Mouse (Mus musculus) induced T-regulatory cell, adult 2 months (primary cell): Measurements from ENCODE around the gene Prr13.

ENCODE experiments used
- DNase-seq: peaks from one replicate; pipeline ENCODE4 v3.0.0-alpha.2; 2012; ENCODE audit warnings: low read depth

Prr13 gene

DNA sequence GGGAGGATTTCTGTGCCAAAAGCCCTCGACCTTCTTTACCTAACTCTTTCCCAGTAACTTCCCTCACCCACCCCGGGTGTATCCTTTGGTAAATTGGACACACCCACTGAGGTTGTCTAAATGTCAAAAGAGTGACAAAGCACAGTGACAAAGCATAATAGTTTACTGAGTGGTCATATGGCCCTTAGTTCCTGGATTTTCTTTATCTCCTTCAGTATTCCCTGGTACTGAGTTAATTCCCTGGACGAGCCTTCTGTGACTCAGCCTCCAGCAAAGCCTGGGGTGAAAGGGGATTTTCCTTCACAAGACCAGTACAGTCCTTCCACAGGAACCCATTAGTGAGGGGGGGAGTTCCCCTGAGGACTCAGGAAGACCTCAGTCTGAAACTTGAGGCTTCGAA lies 2.1 kb downstream of the Prr13 start:
- DNase-seq = peak; percentile 55

DNA sequence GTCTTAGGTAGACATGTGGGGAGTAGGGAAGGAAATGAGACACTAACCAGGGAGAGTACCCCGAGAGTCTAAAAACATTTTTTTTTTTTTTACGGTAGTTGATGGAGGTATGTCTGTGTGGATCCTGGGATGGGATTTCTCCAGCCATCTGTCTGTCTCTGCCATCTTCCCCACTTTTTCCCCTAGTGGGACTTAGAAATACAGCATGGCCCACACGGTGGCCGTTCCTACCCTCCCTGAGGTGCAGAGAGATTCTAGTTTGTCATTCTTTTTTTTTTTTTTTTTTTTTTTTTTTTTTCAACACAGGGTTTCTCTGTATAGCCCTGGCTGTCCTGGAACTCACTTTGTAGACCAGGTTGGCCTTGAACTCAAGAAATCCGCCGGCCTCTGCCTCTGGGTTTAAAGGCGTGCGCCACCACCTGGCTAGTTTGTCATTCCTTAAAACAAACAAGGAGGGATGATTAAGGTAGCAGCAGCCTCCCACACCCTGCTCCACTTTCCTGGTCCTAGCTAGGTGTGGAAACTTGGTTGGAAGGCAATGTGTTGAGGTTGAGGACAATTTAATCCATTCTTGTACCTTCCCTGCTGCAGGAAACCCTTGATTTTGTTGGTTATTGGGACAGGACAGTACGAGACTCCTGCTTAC lies 2.7 kb downstream of the Prr13 start:
- no peak for DNase-seq

DNA sequence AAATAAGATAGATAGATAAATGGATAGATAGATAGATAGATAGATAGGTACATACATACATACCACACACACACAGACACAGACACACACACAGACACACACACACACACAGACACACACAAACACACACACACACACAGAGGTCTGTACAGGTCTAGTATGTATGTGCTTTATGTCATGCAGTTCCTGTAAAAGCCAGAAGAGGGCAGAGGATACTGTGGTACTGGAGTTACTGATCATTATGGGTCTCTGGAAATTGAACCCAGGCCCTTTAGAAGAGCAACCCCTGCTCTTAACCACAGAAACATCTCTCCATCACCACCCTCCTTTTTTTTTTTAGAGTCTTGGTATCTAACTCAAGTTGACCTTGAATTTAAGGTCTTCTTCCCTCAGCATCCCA lies 4.8 kb downstream of the Prr13 start:
- peak; percentile 76 for DNase-seq

DNA sequence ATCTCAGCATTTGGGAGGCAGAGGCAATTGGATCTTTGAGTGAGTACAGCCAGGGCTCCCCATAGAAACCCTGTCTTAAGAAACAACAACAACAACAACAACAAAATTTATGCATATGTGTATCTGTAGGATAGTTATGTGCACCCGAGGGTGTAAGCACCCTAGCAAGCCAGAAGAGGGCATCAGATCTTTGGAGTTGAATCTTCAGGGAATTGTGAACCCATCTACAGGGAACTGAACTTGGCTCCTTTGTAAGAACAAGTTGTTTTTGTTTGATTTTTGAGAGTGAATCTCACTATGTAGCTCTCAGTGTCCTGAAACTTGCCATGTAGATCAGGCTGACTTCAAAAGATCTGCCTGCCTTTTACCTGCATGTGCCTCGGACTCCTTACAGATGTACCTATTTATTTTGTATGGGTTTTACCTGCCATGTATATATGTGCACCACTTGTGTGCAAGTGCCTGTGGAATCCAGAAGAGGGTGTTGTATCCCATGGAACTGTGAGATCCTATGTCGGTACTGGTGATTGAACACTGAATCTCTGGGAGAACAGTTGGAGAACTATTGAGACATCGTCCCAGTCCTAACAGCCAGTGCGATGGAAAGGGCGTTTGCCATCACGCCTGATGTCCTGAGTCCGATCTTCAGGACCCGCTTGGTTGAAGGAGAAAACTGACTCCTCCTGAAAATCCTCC lies 10.0 kb downstream of the Prr13 start:
- DNase-seq = no peak

DNA sequence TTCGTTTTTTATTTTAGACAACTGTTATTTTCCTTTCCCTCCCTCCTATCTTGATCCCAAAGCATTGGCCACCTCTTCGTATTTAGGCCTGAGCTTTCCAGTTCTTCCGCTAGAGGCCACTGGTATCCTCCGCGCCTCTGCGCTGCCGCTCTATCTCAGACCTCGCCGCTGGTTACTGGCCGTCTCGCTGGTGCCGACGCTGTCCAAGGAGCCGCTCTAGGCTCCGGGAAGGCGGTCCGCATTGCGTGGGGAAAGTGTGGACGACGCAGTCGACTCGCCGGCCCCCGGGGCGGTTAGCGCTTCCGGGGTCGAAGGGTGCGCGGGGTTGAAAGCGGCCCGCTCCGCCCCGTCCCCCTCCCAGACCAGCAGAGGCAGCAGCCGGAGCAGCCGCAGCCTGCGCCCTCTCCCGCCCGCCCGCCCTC lies 11.4 kb downstream of the Prr13 start, which contains the start of gene Pcbp2:
Pcbp2 (plus strand) TSS at position 357 of the 422 bp plus-strand sequence.
- peak; percentile 96 for DNase-seq

DNA sequence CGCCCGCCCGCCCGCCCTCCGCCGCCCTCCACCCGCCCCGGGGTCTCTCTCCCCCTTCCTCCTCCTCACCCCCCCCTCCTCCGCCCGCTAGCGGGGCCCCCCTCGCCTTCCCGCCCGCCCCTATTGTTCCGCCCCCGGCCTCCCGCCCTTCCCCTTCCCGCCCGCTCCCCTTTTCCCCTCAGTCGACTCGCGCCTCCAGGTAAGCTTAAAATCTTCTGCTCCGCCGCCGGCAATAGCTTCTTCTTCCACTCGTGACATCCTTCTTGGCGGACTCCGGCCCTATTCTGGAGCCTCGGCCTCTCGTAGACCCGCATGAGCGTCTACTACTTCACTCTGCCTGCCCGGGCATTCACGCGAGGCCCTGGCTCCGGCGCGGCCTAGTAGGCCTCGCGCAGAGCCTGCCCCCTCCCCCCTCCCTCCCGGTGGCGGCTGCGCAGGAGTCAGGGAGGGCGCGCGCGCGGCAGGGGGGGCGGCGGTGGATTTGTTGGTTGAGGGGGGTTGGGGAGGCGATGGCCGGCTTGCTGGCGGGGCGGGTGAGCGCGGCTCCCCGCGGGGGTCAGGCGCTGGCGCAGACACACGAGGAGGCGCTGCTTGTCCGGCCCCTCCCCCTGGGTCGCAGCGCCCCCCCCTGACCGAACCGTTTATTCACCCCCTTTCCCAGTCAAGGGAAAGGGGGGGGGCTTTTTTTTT lies 11.9 kb downstream of the Prr13 start:
- DNase-seq = peak; percentile 89

DNA sequence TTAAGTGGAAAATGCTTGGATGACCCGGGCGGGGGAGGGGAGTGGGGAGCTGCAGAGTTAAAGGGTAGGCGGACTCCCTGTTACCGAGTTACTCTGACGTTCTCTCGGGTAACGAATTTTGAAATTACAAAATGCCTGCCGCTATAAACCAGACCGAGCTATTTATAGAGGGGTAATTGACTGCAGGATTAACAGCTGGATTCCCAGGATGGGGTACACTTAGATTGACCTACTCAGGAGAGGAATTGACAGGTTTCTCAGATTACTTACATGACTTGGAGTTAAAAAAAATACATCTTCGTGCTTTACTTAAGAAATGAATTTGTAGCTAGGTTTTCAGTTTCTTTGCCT lies 12.4 kb downstream of the Prr13 start:
- no peak for DNase-seq

DNA sequence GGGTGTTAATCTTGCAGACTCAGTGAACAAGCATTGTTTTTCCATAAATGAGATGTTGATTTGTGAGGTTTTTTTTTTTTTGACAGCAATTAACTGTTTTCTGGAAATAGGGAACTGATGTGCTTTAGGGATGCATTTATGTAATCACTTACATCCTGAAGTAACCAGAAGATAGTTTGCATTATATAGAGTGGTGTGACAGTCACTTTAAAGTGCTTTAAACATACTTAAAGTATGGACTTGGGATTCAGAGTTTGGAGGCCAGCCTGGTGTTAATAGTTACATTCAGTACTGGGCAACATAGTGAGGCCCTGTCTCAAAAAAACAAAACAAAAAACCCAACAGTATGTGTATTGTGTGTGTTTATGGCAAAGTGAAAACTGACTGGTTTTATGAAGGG lies 12.9 kb downstream of the Prr13 start:
- no peak for DNase-seq

DNA sequence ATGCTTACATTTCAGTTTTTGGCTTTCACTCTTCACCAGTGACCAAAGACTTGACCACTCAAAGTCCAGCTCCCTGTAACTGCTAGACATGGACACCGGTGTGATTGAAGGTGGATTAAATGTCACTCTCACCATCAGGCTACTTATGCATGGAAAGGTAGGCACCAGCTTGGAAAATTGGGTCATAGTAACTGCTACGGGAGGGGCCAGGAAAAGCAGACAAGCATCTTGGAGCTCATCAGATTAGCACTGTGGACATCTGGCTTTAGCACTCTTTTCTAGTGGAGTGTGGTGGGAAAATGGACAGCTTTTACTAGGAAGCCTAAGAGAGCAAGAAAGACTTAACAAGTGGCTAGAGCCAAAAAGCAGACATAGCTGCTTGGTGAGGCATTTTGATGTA lies 14.4 kb downstream of the Prr13 start:
- DNase-seq = no peak

DNA sequence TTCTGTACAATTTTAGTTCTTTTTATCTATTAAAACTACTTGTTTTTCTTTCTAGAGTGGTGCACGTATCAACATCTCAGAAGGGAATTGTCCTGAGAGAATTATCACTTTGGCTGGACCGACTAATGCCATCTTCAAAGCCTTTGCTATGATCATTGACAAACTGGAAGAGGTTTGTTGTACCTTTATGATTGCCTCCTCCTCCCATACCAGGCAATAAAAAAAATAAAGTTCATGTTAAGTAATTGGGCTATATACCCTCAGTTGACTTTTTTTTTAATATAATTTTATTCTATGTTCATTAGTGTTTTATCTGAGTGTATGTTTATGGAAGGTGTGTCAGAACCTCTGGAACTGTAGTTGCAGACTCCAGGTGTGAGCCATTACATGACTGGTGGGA lies 15.7 kb downstream of the Prr13 start:
- DNase-seq = no peak

DNA sequence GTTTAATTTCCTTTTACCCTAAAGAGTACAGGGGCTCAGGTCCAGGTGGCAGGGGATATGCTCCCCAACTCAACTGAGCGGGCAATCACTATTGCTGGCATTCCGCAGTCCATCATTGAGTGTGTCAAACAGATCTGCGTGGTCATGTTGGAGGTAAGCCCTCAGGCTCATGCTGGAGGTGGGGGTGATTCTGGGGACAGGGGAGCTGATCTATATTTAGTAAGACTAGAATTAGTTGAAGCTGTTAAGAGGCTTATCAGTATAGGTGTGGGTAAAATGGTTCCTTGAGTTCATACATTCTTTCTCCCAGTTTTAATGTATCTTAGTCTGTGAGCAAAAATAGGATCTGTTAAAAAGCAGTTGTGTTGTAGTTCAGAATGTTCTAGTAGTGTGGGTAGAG lies 24.3 kb downstream of the Prr13 start:
- DNase-seq = no peak

DNA sequence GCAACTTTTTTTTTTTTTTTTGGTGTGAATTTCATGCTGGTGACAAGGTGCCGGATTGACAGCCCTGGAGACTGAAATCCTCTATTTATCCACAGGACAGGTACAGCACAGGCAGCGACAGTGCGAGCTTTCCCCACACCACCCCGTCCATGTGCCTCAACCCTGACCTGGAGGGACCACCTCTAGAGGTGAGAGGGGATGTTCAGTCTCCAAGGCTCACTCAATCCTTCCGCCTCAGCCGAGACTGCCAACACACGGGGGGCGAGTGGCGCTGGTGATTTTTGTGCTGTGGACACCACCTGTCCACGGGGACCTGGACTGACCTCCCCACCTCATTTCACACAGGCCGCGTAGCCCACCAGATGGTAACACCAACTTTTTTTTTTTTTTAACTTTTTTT lies 27.0 kb downstream of the Prr13 start:
- no peak for DNase-seq

DNA sequence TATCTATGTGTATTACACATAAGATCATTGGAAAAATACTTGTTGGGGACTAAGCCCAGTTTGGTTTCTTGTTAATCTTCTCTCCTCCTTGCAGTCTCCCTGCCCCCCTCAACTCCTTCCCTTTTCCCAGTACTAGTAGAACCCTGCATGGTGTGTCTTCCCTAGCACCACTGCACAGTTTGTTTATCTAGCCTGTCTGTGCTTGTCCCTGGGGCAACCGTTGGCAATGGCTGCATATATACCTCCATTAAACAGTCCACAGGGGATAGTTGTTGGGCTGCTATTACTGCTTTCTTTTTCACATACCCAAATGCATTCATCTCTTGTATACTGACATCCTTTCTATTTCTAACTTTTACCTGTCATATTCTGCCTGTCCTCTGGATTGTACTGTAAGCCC lies 28.8 kb downstream of the Prr13 start:
- DNase-seq = no peak

DNA sequence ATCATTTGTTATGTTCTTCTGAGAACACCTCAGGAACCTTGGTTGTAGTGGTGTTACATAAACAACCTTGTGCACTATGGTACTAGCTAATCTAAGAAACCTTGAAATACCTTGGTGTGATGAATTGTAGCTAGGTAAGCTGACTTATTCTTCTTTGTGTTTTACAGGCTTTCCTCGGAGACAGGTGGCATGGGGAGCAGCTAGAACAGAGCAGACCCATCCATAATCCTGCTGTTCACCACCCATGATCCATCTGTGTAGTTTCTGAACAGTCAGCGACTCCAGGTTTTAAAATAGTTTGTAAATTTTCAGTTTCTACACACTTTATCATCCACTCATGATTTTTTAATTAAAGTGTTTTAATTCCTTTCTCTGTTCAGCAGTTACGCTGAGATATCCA lies 39.5 kb downstream of the Prr13 start:
- DNase-seq = no peak

DNA sequence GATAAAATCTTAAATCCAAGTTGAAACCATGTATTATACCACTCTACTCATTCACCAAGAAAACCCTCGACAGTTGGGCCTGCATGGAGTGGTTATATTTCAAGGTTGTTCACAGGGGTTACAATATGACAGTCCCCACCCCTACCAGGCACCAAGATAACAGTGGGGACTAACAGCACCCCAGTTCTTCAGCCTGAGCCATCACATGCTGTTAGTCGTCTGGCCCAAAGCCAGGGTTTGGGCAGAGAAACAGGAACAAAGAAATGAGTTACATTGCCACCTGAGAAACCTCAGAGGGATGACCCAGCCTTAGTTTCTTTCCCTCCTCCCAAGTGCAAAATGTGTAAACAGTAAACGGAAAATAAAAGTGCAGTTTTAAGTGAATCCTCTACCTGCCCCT lies 40.5 kb downstream of the Prr13 start:
- DNase-seq = no peak

DNA sequence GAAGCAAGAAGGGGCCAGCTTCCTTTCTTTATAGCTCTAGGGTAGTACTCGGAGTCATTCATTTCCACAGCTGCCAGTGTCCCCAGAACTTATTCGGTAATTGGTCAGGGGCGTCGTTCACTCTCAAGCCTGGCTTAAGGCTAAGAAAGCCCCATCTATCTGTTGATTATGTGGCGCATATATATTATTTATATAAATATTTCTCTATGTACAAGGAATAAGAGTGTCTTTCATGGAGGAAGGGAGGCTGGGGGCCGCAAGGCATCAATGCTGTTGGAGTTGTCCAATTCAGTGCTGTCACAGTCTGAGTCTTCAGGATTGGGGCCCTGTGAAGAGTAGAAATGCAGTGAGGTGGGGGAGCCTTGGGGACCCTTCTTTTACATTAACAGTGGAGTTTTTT lies 41.0 kb downstream of the Prr13 start:
- DNase-seq = no peak

DNA sequence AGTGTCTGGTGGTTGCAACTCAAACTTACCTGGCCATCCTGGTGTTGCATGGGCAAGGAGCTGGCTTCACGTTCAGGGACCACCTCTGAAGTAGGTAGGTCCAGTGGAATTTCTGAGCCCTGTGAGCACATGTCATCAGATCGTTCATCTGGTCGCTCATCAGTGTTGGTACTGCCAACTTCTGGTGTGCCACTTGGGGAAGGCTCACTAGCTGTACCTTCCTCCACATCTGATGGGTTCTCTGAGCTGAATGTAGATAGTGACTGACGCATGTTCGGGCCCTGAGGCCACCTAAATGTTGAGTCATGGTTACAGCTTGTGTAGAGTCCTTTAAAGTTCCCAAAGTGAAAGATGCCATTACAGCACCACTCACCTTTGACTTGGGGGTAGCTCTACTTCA lies 41.7 kb downstream of the Prr13 start:
- DNase-seq = no peak

DNA sequence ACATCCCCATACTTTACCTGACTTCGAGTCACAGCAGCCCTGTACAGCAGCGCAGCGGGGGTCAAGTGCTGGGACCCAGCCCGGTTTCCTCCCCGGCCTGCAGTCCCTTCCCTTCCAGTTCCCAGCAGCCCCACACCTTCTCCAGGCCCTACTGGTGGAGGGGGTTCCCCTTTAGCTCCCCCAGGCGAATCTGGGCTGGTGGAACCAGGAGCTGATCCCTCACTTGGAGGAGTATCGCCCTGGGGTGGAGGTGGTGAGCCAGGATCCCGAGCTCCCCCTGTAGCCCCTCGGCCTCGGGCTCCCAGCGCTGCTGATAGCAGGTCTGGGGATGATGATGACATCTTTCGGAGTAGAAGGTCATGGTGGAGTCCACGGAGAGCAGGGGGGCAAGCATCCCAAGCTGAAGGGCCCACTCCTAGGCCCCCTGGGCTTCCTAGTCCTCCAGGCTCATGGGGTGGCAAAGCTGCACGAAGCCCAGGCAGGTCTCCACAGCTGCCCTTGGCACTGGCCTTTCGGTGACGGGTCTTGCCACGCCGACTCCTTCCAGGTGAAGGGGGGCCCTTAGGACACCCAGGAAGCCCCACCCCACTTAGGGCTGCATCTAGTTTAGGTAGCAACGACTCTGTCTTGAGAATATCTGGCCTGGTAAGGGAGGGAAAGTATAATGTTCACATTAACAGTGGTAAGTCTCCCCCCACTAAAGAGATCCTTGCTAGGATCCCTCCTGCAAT lies 42.4 kb downstream of the Prr13 start:
- no peak for DNase-seq

DNA sequence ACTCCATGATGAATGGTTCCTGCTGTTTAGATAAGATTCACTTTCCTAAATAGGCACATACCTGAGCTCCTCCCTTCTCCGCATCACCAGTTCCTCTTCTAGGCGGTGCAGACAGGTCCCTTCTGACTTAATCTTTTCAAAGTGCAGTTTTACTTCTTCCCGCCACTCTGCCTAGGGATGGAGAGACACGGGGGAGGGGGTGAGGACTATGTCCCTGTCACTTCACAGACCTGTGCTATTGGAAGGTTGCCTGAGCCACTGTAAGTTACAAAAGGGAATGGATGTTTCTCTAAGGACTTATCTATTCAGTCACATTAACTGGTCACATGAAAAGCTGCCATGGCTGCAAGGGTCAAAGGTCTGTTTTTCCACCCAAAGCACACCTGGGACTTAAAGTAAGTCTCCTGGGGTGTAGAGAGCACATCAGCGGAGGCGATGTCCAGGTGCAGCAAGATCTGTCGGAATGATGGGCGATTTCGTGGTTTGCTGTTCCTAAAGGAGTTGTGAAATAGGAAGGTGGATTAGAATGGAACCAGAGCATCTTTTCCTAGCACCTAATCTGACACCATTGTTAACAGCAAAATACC lies 43.5 kb downstream of the Prr13 start:
- no peak for DNase-seq

DNA sequence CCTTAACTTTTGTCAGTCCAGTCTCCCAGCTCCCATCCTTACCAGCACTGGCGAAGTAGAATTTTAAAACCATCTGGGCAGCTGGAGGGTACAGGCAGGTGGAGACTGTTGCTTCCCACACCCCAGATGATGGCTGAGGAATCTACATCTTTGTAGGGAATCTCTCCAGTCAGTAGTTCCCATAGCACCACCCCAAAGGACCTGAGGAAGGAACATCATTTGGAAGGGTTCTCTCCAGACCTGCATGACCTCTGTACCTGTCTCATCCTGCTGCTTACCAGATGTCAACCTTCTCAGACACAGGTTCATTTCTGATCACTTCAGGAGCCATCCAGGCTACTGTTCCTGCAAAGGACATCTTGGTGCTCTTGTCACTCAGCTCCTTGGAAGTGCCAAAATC lies 44.6 kb downstream of the Prr13 start, which contains the start of gene Gm10337:
Gm10337 (plus strand) TSS at position 276 of the 400 bp plus-strand sequence.
- DNase-seq = no peak

DNA sequence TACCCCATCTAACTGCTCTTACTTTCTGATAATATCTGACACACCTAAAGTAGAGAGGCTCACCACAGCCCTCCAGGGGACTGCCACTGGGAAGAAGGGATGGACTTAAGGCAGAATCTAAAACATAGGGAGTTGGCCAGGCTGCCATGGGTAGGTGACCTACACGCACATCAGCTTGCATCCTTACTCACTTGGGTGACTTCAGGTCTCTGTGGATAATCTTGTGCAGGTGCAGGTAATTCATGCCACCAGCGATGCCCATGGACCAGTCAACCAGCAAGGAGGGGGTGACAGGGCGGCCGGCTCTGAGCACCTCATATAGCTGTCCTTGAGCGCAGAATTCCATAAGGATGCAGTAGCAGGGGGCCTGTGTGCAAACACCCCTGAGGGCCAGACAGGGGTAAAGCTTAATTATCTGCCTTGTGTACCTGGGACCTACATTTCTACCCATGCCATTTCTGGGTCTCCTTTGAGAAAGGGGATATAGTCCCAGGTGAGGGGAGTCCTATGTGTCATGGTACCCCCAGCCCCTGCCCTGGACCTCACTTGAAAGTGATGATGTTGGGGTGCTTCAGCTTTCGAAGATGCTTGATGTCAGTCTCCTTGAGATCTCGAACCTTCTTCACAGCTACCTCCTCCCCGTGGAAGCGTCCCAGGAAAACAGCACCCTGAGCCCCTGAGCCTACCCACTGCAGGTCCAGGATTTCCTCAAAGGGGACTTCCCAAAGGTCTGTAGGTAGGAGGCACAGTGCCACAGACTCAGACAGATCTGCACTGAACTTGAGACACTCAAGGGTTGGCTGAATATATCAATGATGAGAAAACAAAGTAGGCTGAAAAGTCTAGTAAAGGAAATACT lies 45.3 kb downstream of the Prr13 start:
- DNase-seq = no peak
